Mouse (Mus musculus): ENCODE results near the gene Plekhm2. TPM values are rescaled to one million over a fixed set of nuclear protein-coding genes. Genes with fewer than 3 reads are reported as not detected.

The Plekhm2 gene
- polyA plus RNA-seq, 1 experiment = 55.0 TPM

DNA sequence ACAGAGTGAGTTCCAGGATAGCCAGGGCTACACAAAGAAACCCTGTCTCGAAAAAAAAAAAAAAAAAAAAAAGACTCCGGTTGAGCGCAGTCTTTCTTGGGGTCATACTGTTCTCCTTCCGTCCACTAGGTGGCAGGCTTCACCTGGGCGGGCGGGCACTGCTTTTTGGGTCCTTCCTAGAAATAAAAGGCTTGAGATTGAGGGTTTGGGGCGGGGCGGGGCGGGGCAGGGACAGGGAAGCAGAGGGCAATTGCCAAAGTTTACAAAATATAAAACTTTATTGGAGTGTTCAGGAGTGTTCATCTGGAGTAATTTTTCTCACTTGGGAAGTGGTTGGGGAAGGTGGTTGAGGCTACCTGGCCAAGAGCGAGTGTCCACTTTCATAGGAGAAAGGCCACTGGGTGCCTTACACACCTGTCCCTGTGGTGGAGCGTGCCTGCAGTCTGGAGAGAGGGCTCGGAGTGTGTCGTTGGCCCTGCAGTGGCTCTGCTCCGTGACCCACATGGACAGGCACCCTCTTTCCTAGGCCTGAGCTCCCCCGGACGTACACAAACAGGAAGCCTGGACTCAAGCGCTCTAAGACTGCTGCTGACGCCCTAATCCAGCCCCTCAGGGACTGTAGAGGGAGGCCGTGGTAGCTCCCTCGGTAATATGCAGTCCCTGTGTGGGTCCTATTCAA, 46.0 kb downstream of the Plekhm2 start, which contains the start of gene Tmem82:
Gene Tmem82 (minus strand): TSS at position 69 of the 679 bp plus-strand sequence.
- DNase-seq (ENCODE audit: low read depth) = peak; percentile 66
- TF ChIP-seq CTCF (IDR thresholded peaks at IDR 0.05; ENCODE audit: borderline replicate concordance, extremely low read depth, insufficient read depth, insufficient read length) = peak; percentile 77
- no peak for TF ChIP-seq POLR2A (IDR thresholded peaks at IDR 0.05; ENCODE audit: borderline replicate concordance, extremely low read depth, insufficient read depth, insufficient read length, poor library complexity, severe bottlenecking)

DNA sequence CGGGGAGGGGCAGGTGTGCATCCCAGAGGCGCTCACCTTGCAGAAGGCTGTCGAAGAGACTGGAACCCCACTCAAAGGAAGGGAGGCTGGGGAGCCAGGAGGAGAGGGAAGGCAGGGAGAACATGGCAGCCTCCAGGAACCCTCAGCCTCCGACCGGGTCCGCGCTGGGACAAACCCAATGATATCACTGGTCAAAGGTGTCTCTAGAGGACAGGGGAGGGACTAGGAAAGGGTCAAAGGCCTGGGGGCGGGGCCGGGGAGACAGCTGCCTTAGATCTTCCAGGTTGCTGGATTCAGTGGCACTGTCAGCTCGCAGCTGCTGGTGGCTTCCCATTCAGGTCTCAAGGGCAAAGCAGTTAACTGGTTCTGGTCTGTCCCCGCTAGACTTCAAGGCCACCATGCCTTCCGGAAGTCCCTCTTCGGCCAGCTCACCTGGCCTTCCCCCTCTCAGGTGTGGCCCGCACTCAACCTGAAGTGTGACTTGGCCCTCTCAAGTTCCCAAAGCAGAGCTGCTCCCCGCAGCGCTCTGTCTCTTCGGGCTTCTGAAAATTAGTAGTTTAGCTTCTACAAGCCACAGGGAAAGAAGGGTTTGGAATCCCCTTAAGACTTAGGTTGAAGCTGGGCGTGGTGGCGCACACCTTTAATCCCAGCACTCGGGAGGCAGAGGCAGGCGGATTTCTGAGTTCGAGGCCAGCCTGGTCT, 46.7 kb downstream of the Plekhm2 start:
- DNase-seq (ENCODE audit: low read depth) = no peak
- TF ChIP-seq POLR2A (IDR thresholded peaks at IDR 0.05; ENCODE audit: borderline replicate concordance, extremely low read depth, insufficient read depth, insufficient read length, poor library complexity, severe bottlenecking) = no peak

DNA sequence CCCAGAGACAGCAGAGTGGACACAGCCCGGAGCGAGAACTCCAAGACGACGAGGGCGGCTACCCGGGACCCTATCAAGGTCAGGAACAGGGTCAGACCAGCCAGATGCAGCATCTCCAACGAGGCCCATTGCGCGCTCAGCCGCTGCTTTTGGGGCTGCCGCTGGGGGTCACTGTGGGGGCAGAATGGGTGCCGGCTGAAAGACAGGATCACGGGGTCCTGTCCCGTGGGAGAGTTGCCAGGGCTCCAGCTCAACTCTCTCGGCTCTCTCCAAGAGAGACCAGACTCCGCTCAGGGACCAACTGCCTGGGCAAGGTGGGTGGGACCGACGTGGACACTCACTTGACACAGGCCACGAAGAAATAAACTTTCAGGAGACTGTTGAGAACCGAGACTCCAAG, 47.4 kb downstream of the Plekhm2 start:
- peak; percentile 54 for TF ChIP-seq CTCF (IDR thresholded peaks at IDR 0.05; ENCODE audit: borderline replicate concordance, extremely low read depth, insufficient read depth, insufficient read length)
- no peak for TF ChIP-seq POLR2A (IDR thresholded peaks at IDR 0.05; ENCODE audit: borderline replicate concordance, extremely low read depth, insufficient read depth, insufficient read length, poor library complexity, severe bottlenecking)
- peak; percentile 61 for DNase-seq (ENCODE audit: low read depth)

DNA sequence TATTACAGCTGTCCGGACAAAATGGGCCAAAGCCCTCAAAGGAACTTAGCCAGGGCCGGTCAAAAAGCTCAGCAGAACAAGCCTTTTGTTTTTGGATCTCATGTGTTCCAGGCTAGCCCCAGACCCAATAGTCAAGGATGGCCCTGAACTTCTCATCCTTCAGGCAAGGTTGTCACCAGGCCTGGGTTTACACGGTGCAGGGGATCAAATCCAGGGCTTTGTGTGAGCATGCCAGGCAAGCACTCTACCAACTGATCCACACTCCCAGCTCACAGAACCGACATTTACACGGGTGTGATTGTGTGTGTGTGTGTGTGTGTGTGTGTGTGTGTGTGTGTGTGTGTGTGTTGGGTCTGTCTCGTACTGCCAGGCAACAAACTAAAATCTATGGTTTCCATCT, 47.9 kb downstream of the Plekhm2 start:
- no peak for DNase-seq (ENCODE audit: low read depth)

DNA sequence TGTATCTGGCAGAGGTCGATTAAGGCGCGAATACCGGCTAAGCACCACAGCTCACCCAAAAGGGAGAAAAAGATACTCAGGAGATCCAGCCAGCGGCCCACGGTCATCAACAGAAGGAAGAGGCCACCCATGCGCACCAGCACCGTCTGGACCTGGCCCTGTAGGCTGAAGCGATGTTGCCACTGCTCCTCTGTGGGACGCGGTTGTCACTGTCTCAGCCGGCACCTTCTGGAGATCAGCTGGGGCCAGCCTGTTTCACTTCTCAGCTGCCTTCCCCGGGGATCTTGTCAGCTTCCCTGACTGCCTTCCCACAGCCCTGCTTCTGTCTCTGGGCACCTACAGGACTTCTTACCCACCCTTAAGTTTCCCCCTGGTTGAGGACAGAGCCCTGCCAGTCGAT, 49.8 kb downstream of the Plekhm2 start:
- TF ChIP-seq CTCF (IDR thresholded peaks at IDR 0.05; ENCODE audit: borderline replicate concordance, extremely low read depth, insufficient read depth, insufficient read length) = no peak
- no peak for TF ChIP-seq POLR2A (IDR thresholded peaks at IDR 0.05; ENCODE audit: borderline replicate concordance, extremely low read depth, insufficient read depth, insufficient read length, poor library complexity, severe bottlenecking)
- no peak for DNase-seq (ENCODE audit: low read depth)

More for the DNA sequence above, 47.9 kb downstream of the Plekhm2 start:
- TF ChIP-seq POLR2A (IDR thresholded peaks at IDR 0.05; ENCODE audit: borderline replicate concordance, extremely low read depth, insufficient read depth, insufficient read length, poor library complexity, severe bottlenecking) = no peak
- no peak for TF ChIP-seq CTCF (IDR thresholded peaks at IDR 0.05; ENCODE audit: borderline replicate concordance, extremely low read depth, insufficient read depth, insufficient read length)

DNA sequence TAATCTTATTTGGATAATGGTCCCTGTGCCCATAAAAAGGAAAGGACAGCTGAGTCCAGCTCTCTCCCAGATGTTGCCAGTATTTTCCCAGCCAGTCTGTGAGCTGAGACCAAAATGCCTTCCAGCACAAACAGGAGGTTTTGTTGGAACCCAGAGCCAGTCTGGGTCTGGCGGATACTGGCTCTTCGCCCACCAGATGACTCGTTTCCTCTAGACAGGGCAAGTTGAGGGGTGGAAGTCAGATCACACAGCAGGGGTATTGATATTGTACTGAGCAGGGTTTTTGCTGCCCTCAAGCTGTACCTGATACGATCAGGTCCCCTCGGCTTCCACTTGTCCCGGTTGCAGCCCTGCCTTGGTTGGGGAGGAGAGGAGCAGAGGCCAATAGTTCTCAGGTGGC, 55.2 kb downstream of the Plekhm2 start:
- TF ChIP-seq CTCF (IDR thresholded peaks at IDR 0.05; ENCODE audit: borderline replicate concordance, extremely low read depth, insufficient read depth, insufficient read length) (no peak), POLR2A (IDR thresholded peaks at IDR 0.05; ENCODE audit: borderline replicate concordance, extremely low read depth, insufficient read depth, insufficient read length, poor library complexity, severe bottlenecking) (no peak)
- no peak for DNase-seq (ENCODE audit: low read depth)

DNA sequence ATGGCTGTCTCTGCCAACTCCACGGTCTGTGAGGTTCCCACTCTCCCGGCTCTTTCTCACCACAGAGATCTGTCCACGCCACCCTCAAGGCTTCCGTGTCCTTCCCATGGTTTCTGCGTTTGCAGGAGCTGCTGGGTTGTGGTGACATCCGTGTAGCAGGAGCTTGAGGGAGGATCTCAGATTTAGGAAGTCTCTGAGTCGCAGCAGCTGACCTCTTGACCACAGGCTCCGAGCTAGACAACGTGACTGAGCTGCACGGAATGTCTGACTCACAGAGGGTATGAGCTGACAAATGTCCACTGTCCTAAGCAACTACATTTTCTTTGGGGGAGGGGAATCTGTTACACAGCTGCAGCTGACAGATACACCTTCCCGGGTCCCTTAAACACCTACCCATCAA, 58.8 kb downstream of the Plekhm2 start, which contains the start of gene Fblim1:
Gene Fblim1 (minus strand): TSS at position 236 of the 400 bp plus-strand sequence.
- DNase-seq (ENCODE audit: low read depth) = no peak
- no peak for TF ChIP-seq POLR2A (IDR thresholded peaks at IDR 0.05; ENCODE audit: borderline replicate concordance, extremely low read depth, insufficient read depth, insufficient read length, poor library complexity, severe bottlenecking)
- TF ChIP-seq CTCF (IDR thresholded peaks at IDR 0.05; ENCODE audit: borderline replicate concordance, extremely low read depth, insufficient read depth, insufficient read length) = no peak

DNA sequence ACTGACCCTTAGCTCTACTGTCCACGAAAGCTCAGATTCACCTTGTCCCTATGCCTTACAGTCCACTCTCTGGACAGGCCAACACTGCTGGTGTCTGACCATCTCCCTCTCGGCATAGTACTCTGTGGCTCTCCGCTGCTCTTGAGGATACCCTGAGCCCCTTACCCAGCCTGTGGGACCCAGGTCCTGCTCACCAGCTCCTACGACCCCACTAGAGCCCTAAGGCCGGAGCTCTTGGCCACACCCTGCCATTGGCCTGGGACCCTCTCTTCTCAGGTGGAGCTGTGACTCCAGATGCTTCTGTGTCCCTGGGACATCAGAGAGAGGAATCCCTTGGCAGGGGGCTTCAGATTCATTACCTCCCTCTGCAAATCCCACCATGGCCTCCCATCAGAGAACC, 59.3 kb downstream of the Plekhm2 start:
- DNase-seq (ENCODE audit: low read depth) = no peak
- TF ChIP-seq CTCF (IDR thresholded peaks at IDR 0.05; ENCODE audit: borderline replicate concordance, extremely low read depth, insufficient read depth, insufficient read length) (no peak), POLR2A (IDR thresholded peaks at IDR 0.05; ENCODE audit: borderline replicate concordance, extremely low read depth, insufficient read depth, insufficient read length, poor library complexity, severe bottlenecking) (no peak)

DNA sequence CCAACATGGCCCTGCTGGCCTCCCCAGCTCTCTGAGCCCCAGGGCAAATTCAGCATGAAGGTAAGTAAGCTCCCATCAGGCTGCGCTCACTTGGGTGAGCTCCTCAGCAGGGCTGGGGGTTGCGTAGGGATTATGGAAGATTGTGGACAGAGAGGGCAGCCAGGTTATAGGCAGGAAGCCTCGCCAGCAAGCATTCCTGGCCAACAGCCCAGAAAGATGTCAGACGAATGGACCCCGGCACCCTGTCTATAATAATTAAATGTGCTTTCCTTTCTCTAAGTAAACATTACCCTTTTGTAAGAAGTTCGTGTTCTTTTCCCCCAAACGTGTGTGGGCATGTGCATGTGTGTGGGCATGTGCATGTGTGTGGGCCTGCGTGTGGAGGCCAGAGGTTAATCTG, 60.2 kb downstream of the Plekhm2 start:
- TF ChIP-seq POLR2A (IDR thresholded peaks at IDR 0.05; ENCODE audit: borderline replicate concordance, extremely low read depth, insufficient read depth, insufficient read length, poor library complexity, severe bottlenecking) (no peak), CTCF (IDR thresholded peaks at IDR 0.05; ENCODE audit: borderline replicate concordance, extremely low read depth, insufficient read depth, insufficient read length) (no peak)
- no peak for DNase-seq (ENCODE audit: low read depth)

DNA sequence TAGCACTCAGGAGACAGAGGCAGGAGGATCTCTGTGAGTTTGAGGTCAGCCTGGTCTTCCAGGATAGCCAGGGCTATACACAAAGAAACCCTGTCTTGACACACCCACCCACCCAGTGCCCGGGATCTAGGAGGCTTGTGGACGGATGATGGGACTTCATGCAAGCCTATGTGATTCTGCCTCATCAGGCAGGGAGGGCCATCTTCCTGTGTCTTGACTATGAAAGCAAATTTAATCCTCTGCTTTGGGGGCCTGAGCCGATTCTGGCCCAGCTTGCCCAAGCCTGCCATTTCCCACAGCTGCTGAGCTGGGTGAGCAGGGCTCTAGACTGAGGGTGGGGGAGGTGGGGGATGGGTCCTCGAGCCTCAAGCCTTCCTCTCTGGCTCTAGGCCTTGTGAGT, 60.8 kb downstream of the Plekhm2 start:
- TF ChIP-seq CTCF (IDR thresholded peaks at IDR 0.05; ENCODE audit: borderline replicate concordance, extremely low read depth, insufficient read depth, insufficient read length) = no peak
- TF ChIP-seq POLR2A (IDR thresholded peaks at IDR 0.05; ENCODE audit: borderline replicate concordance, extremely low read depth, insufficient read depth, insufficient read length, poor library complexity, severe bottlenecking) = no peak
- no peak for DNase-seq (ENCODE audit: low read depth)

DNA sequence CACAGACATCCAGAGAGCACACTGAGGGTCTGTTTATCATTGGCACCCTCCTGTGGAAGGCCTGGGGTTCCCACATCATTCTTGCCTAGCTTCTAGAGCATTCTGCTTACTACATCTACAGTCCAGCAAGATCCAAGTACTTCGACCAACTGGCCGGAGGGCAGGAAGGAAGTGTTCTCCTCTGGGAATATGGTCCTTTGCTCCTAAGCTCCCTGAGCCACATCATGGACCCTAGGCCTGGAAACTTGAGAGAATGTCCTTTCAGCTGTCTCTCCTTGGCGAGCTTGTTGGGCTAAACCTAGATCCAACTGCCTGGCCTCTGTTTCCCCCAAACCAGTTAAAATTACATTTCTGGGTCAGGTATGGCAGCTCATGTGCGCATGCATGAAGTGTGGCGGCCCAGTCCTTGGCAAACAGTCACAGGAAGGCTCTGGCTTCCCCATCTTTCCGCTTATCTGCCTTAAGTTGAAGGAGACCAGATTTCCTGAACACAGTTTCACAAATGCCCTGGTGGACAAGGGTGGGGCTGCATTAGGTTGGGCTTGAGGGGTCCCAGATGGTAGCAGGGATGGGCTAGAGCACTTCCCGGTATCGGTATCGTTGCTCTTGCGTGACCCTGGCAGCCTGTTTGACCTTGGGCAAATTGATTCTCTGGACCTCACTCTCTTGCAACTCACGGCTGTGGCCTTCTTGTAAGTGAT, 62.0 kb downstream of the Plekhm2 start:
- TF ChIP-seq POLR2A (IDR thresholded peaks at IDR 0.05; ENCODE audit: borderline replicate concordance, extremely low read depth, insufficient read depth, insufficient read length, poor library complexity, severe bottlenecking) = no peak
- TF ChIP-seq CTCF (IDR thresholded peaks at IDR 0.05; ENCODE audit: borderline replicate concordance, extremely low read depth, insufficient read depth, insufficient read length) = no peak
- DNase-seq (ENCODE audit: low read depth) = no peak
